Mouse (Mus musculus) liver, embryonic 18 days (tissue): Measurements from ENCODE around the gene Cdyl. TPM values are rescaled to one million over a fixed set of nuclear protein-coding genes. Genes with fewer than 3 reads are reported as not detected.

Source experiments
- polyA plus RNA-seq: library from polyadenylated mRNA; depleted of rRNA; stranded (reverse); fragments of >200 nt; gene quantifications from 2 replicates; pipeline ENCODE4 v1.2.3, GENCODE M21; 2012; rRNA removed

Cdyl gene
- 4.6 and 5.2 TPM in 2 replicates for polyA plus RNA-seq

DNA sequence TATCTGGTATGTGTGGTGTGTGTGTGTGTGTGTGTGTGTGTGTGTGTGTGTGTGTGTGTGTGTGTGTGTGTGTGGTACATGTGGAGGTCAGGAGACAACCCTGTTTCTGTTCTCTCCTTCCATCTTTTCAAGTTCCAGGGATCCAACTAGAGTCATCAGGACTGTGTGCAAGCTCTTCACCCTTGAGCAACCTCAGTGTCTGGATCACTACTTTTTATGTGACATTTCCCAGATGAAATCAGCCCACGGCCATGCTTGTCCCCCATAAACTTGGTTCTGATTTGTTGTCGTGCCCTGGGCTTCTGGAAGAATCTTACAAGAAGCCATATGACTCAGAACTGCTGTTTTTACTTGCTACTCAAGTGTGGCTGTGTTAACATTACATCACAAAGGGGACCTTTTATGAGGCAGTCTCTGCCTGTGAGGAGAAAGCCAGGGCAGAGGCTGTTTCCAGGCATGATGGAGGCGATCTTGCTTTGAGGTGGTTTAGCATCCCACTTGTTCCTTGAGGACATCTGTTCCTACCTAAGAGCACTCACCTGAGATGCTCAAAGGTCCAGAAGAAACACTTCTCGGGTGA, at the start of gene Cdyl:
Gene Cdyl, plus strand, starts transcription at position 428 of the 580 bp plus-strand sequence.

DNA sequence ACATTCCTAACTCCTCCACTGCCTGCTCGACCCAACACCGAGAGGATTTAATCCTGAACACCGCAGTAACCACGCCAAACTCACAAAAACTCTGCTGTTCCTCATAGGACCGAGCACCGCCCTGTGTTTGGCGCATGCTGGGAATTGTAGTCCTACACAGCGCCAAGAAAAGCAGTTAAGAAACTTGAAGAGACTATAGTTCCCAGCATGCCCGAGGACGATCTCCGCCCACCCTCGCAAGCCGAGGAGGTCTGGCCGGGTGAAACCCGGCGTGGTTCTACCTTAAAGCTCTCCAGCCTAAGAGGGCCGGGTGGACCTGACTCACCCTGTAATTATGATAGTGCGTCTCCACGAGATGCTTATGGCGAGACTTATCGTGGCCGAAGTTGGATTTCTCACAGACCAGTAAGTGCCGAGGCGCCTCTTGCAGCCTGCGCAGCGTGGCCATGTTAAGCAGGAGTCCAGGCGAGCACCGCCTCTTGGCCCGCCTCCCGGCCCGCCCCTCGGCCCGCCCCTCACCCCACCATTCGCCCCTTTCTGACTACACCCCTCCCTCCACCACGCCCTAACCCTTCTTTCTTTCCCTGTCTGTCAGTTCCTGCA, 246.3 kb downstream of the Cdyl start, which contains the start of gene Rpp40:
Gene Rpp40, minus strand, starts transcription at position 481 of the 603 bp plus-strand sequence.

Other genes starting within 250 kb of the Cdyl start
- 4.6 and 5.3 TPM in 2 replicates for gene Rpp40, start 246.5 kb downstream of the Cdyl start, polyA plus RNA-seq